Mouse (Mus musculus) heart, embryonic 12.5 days (tissue): ENCODE measurements around the gene Oaz1. TPM values are rescaled to one million over a fixed set of nuclear protein-coding genes. Genes with fewer than 3 reads are reported as not detected.

Experiments used
- ATAC-seq: fragments of 200-750 bp; cut with Nextera tagmentation; 2 replicates; pipeline ENCODE4 v1.8.0; 2017; ENCODE audit warnings: moderate TSS enrichment, moderate library complexity; ENCODE audit not compliant: insufficient number of reproducible peaks, low FRiP score
- H3K27ac ChIP-seq: fragments of 300-500 bp; sonication (generic); 2 replicates; pipeline ENCODE4 v1.5.1; 2016; ENCODE audit warnings: mild to moderate bottlenecking, moderate library complexity; ENCODE audit not compliant: poor library complexity, severe bottlenecking
- H3K27me3 ChIP-seq: fragments of 300-500 bp; sonication (generic); replicated peaks from 2 replicates; pipeline ENCODE4 v1.6.1; 2016; ENCODE audit warnings: mild to moderate bottlenecking, moderate library complexity
- H3K36me3 ChIP-seq: fragments of 300-500 bp; sonication (generic); 2 replicates; pipeline ENCODE4 v1.6.1; 2016; ENCODE audit warnings: mild to moderate bottlenecking, moderate library complexity
- H3K4me1 ChIP-seq: fragments of 300-500 bp; sonication (generic); replicated peaks from 2 replicates; pipeline ENCODE4 v1.6.1; 2016; ENCODE audit warnings: mild to moderate bottlenecking
- H3K4me2 ChIP-seq: fragments of 300-500 bp; sonication (generic); 2 replicates; pipeline ENCODE4 v1.6.1; 2016; ENCODE audit warnings: mild to moderate bottlenecking, moderate library complexity
- H3K4me3 ChIP-seq: fragments of 300-500 bp; sonication (generic); 2 replicates; pipeline ENCODE4 v1.5.1; 2016; ENCODE audit warnings: mild to moderate bottlenecking
- H3K9ac ChIP-seq: fragments of 300-500 bp; sonication (generic); 2 replicates; pipeline ENCODE4 v1.6.1; 2016; ENCODE audit warnings: mild to moderate bottlenecking, moderate library complexity
- H3K9me3 ChIP-seq: fragments of 300-500 bp; sonication (generic); replicated peaks from 2 replicates; pipeline ENCODE4 v1.6.1; 2016; ENCODE audit warnings: mild to moderate bottlenecking, moderate library complexity
- WGBS: fragments of 180-500 bp; shearing (Covaris S2); methylation state at CpG from one replicate; pipeline ENCODE4 v1.1.7; 2016; 5-methylcytosine and 5-hydroxymethylcytosine counted together
- polyA plus RNA-seq: library from polyadenylated mRNA; unstranded; fragments of >200 nt; fragmentation: Nextera tagmentation; extraction: Ambion mirVana; gene quantifications from 2 replicates; pipeline ENCODE4 v1.2.1, GENCODE M21; 2016

Oaz1 gene
- polyA plus RNA-seq, 1 experiment from 2014 or later = 1,577 TPM

DNA sequence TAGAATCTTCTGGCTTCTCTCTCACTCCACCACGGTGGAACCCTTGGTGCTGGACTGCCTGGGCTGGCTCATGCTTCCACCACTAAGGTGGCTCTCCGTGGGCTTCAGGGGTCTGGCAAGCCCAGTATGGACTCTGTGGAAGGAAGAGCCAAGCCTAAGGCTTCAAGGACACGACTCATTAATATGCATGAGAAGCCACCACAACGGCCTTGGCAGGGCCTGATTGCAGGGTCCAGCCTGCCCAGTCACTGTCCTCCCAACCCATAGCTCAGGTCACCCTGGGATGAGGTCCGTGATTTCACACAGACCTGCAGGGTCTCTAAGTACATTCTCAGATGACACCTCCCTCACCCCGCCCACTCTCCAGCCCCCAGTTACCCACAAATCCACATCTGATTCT is 13.4 kb downstream of the Oaz1 start:
- Histone ChIP-seq H3K36me3 (no peaks in the 10 kb centered on the region), H3K9ac (no peak overlapping the region), H3K27me3 (peaks cover 81% of the 10 kb centered on the region), H3K9me3 (peaks cover 6% of the 10 kb centered on the region; the same call in 1 of the 2 replicates), H3K4me3 (no peak overlapping the region), H3K4me1 (peaks cover 37% of the 10 kb centered on the region), H3K4me2 (no peak overlapping the region), H3K27ac (no peak overlapping the region)
- ATAC-seq = no peak
- 61% methylated on average over 6 of the region's 6 CpGs for WGBS

DNA sequence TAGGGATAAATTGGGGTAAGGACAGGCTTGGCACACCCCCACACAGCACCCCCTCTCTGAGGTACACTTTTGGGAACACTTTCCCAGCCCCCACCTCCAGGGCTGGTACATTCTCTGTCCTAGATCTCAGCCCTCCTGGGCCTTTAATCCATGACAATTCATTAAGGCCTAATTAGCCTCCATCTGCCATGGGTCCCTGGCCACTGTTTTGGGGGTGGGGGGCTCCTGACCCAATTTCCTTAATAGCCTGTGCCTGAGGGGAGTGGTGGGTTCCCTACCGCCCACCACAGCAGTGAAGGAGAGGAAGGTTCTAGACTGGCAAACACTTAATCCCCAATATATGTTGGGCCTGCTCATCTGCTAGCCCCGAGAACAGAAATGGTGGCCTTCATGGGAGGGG is 15.2 kb downstream of the Oaz1 start:
- Histone ChIP-seq H3K4me1 (peaks cover 30% of the 10 kb centered on the region), H3K4me3 (no peak overlapping the region), H3K27me3 (peaks cover 80% of the 10 kb centered on the region), H3K36me3 (no peaks in the 10 kb centered on the region), H3K9me3 (no peaks in the 10 kb centered on the region), H3K4me2 (no peak overlapping the region), H3K9ac (no peak overlapping the region), H3K27ac (no peak overlapping the region)
- no peak for ATAC-seq
- 79% methylated on average over 2 of the region's 2 CpGs for WGBS

DNA sequence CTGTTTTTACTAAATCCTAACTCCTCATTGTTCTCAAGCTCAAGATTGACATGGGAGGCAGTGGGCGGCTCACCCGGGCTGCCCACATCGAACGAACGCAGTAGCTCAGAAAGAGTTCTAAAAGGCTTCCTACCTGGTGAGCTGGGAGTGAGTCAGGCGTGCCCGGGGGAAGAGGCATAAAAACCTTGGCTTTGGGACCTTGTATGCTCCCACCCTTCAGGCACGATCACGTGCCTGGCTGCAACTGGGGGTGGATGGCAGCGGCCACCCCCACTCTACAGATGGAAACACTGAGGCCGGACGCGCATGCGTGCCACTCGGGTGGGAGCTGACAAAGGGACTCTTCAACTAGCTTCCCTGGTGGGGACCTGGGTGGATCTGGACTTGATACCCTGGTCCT is 15.9 kb downstream of the Oaz1 start:
- Histone ChIP-seq H3K4me1 (peaks cover 23% of the 10 kb centered on the region), H3K9ac (no peak overlapping the region), H3K4me2 (no peak overlapping the region), H3K4me3 (no peak overlapping the region), H3K36me3 (no peaks in the 10 kb centered on the region), H3K27ac (no peak overlapping the region), H3K9me3 (no peaks in the 10 kb centered on the region), H3K27me3 (peaks cover 73% of the 10 kb centered on the region)
- ATAC-seq = no peak
- WGBS = 78% methylated on average over 15 of the region's 15 CpGs

DNA sequence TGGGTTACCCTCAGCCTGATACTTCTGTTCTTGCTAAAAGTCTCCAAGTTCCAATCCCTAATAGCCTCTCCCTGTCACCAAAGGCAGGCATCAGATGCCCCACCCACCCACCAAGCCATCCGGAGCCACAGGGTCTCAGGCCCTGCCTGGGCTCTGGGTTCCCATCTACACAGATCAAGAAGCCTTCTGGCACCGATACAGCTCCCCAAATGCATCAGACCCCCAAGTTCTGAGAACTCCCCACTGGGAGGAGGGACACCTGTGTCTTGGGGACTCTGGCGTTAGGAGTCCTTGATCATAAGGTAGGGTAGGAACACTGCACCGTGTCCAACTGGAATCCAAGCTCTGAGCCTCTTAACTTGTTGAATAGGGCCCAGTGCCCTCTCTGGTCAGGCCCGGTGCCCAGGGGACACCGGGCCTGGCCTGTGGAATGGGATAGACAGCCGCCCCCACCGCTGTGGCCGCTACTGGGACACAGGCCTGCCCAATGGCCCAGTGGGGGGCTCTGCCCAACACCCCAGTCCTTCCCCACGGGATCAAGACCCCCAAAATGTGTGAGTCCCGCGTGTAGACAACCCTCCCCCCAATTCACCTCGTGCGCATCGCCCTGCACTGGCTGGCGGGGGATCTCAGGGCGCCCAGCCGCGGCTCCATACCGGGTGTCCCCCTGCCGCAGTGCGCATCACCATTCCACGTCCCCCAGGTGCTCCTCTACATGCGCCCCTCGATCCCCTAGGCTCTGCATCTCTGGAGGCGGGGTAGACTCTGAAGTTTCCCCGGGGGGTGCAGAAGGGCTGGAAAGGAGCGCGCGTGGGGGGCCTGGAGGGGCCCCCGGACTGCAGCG is 16.9 kb downstream of the Oaz1 start:
- H3K4me3 ChIP-seq = peak overlapping the region; percentile 50
- no peak overlapping the region for H3K27ac ChIP-seq
- no peaks in the 10 kb centered on the region for H3K9me3 ChIP-seq
- H3K4me1 ChIP-seq = peaks cover 15% of the 10 kb centered on the region
- no peak for ATAC-seq
- H3K9ac ChIP-seq = peak overlapping the region; percentile 70
- H3K4me2 ChIP-seq = peak overlapping the region; percentile 88
- H3K27me3 ChIP-seq = peaks cover 65% of the 10 kb centered on the region
- no peaks in the 10 kb centered on the region for H3K36me3 ChIP-seq
- WGBS = 11% methylated on average over 32 of the region's 32 CpGs

DNA sequence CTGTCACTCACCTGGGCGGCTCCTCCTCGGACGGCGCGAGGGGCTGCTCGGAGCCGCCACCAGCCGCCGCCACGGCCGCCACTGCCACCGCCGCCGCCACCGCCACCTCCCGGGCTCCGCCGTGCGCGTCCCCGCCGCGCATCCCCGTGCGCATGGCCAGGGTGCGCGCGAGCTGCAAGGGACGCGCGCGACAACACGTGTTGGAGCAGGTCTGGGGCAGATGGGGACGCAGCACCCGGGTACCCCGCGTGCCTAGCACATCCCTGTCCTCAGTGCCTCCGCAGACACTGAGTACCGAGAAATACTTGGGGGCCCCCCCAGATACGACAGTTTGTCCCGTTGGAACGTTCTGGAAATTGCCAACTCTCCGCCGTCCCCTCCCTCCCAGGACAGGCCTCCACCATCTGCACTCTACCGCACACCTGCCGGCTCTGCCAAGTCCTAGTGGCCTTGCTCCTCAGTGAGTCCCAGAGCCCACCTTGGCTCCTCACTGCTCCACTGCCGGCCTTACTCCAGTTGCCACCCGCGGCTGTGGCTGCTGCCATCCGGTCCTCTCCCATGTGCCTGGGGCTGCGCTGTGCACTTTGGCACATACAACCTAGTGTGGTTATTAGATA is 17.6 kb downstream of the Oaz1 start, which contains the start of gene Lingo3:
TSS of gene Lingo3 (minus strand) at position 109 of the 617 bp plus-strand sequence.
- no peak within 1 kb of the TSS for H3K27ac ChIP-seq
- no peaks in the 10 kb centered on the region for H3K36me3 ChIP-seq
- peak within 1 kb of the TSS; percentile 50 for H3K4me3 ChIP-seq
- 5% methylated on average over 43 of the region's 51 CpGs for WGBS
- peak within 1 kb of the TSS; percentile 70 for H3K9ac ChIP-seq
- H3K4me1 ChIP-seq = peaks cover 18% of the 10 kb centered on the region
- peak within 1 kb of the TSS; percentile 88 for H3K4me2 ChIP-seq
- no peak for ATAC-seq
- H3K27me3 ChIP-seq = peaks cover 64% of the 10 kb centered on the region
- no peaks in the 10 kb centered on the region for H3K9me3 ChIP-seq

DNA sequence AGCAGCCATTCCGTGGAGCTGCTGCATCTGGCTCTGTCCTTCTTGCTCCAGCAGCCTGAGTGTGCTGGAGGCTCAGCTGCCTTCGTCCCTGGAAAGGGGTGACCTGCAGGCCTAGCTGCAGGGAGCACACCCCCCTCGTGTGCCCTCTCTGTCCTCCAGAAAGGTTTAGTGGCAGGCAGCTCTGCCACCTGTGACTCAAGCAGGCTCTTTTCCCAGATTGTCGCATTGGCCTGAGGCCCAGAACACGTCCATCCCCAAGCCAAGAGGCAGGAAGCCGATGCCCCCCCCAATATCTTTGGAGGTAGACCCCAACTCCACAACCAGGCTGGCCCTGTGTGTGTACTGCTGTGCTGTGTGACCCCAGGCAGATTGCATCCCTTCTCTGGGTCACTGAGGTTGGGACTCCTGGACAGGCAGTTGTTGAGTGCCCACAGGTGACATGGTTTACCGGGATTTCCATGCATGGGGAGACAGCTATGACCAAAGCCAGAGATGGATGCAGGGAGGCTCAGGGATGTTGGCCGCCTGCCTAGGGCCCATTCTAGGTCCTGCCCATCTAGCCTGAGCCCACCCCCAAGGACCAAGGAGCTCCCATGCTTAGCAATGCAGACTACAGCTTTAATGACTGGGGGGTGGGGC is 18.7 kb downstream of the Oaz1 start:
- Histone ChIP-seq H3K27ac (no peak overlapping the region), H3K36me3 (0 out of 2 replicates have a peak, but pooled peaks cover under 1% of the 10 kb centered on the region), H3K9ac (no peak overlapping the region), H3K9me3 (no peaks in the 10 kb centered on the region), H3K4me2 (no peak overlapping the region), H3K4me1 (peaks cover 18% of the 10 kb centered on the region), H3K27me3 (peaks cover 59% of the 10 kb centered on the region), H3K4me3 (no peak overlapping the region)
- no peak for ATAC-seq
- 59% methylated on average over 8 of the region's 8 CpGs for WGBS

DNA sequence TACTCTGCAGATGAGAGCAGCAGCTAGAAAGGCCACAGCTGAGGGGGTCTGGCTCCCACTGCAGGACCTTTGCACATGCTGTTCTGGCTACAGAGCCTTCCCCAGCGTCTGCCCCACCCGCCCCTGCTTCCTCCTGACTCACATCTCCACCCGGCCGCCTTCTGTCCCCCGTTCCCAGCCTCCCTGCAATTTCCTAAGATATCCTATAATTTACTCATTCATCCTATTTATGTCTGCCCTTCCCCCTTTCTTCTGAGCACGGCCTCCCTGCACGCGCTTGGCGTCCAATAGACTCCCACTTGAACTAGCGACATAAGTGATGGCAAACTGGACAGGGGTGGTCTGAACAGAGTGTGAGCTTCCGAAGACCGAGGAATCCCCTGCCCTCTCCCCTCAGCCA is 19.3 kb downstream of the Oaz1 start:
- no peak overlapping the region for H3K4me2 ChIP-seq
- H3K4me3 ChIP-seq = no peak overlapping the region
- no peaks in the 10 kb centered on the region for H3K9me3 ChIP-seq
- peaks cover 18% of the 10 kb centered on the region for H3K4me1 ChIP-seq
- peaks cover 58% of the 10 kb centered on the region for H3K27me3 ChIP-seq
- ATAC-seq = no peak
- no peak overlapping the region for H3K9ac ChIP-seq
- H3K27ac ChIP-seq = no peak overlapping the region
- H3K36me3 ChIP-seq = 0 out of 2 replicates have a peak, but pooled peaks cover 5% of the 10 kb centered on the region
- 73% methylated on average over 12 of the region's 12 CpGs for WGBS

DNA sequence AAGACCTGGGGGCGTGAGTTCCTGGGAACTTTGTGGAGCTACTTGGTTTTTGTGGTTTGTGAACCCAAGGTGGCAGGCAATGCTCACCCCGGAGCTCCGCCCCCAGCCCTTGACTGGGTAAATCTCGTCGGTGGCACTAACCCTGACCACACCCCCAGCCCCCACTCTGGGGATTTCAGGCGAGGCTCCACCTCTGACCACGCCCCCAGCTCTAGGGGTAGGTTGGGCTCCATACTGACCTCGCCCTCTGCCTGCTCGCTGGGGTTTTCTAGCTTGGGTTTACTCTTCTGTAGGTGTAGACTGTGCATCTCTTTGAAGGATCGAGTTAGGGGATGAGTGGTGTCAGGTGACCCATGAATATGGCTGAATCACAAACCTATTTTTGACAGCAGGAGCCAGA is 22.1 kb downstream of the Oaz1 start:
- 9% methylated on average over 10 of the region's 10 CpGs for WGBS
- peak; percentile 56; the same call in 1 of the 2 replicates for ATAC-seq
- peaks cover 29% of the 10 kb centered on the region for H3K36me3 ChIP-seq
- no peak overlapping the region for H3K9ac ChIP-seq
- H3K4me3 ChIP-seq = no peak overlapping the region
- peaks cover 30% of the 10 kb centered on the region for H3K27me3 ChIP-seq
- no peak overlapping the region for H3K27ac ChIP-seq
- peaks cover 15% of the 10 kb centered on the region for H3K4me1 ChIP-seq
- H3K4me2 ChIP-seq = no peak overlapping the region
- H3K9me3 ChIP-seq = no peaks in the 10 kb centered on the region

DNA sequence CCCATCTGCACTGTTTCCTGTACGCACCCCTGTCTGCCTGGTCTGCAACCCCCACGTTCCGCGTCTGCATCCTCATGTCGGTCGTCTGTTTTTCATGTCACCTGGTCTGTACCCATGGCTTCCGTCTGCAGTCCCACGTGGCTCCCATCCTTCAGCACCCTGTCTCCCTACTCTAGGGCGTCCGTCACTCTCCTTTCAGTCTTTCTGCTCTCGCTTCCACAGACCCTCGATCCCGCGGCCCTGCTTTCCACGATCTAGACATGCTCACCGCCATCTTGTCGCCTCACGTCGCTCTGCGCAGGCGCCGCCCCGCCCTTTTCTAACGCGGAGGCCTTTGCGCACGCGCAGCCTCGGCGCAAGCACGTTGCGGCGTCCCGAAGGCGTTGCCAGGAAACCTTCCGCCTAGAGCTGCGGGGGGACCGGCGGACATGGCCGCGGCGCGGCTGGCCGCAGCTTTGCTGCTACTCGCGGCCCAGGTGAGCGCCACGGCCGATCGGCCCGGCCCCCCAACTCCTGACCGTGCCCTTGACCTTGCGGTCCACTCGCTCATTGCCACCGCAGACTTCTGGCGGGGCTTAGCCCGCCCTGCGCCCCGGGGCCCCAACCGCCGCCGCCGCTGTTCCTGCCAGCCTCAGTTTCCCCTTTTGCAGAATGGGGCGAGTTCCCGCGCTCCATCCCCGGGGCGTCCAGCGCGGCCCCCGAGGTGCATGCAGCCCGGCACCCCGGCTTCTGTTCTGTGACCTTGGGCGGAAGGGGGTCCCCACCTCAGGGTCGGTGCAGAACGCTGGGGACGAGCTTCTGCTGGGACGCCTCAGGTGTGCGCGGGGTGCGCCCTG is 28.7 kb downstream of the Oaz1 start, which contains the start of the genes Lsm7 and Sppl2b:
TSS of gene Lsm7 (minus strand) at position 297 of the 836 bp plus-strand sequence.
TSS of gene Sppl2b (plus strand) at position 363 of the 836 bp plus-strand sequence.
- ATAC-seq = peak; percentile 77

DNA sequence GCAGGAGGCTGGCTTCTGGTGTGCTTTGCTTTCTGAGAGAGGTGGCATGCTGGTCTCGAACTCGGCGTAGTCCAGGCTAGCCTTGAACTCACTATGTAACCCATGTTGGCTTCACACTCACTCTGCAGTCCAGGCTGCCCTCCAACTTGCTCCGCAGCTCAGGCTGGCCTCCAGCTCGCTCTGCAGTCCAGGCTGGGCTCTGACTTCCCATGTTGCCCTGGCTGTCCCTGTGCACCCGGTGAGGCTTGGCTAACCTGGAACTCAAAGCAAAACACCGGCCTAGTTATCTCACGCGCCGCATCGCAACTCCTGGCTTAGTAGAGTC is 29.3 kb downstream of the Oaz1 start:
- Histone ChIP-seq H3K27ac (peak overlapping the region; percentile 37; the same call in 1 of the 2 replicates), H3K4me1 (peaks cover 28% of the 10 kb centered on the region)
- 18% methylated on average over 11 of the region's 11 CpGs for WGBS

More for the DNA sequence above, 28.7 kb downstream of the Oaz1 start, which contains the start of the genes Lsm7 and Sppl2b:
- peaks cover 29% of the 10 kb centered on the region for H3K36me3 ChIP-seq
- H3K27me3 ChIP-seq = no peaks in the 10 kb centered on the region
- H3K9me3 ChIP-seq = no peaks in the 10 kb centered on the region
- H3K27ac ChIP-seq = peak within 1 kb of the TSS; percentile 37; the same call in 1 of the 2 replicates
- H3K4me2 ChIP-seq = peak within 1 kb of the TSS; percentile 100
- under 1% methylated on average over 80 of the region's 81 CpGs for WGBS
- H3K4me3 ChIP-seq = peak within 1 kb of the TSS; percentile 98
- H3K9ac ChIP-seq = peak within 1 kb of the TSS; percentile 96
- H3K4me1 ChIP-seq = peaks cover 28% of the 10 kb centered on the region

More for the DNA sequence above, 29.3 kb downstream of the Oaz1 start:
- Histone ChIP-seq H3K9ac (peak overlapping the region; percentile 96), H3K9me3 (no peaks in the 10 kb centered on the region), H3K4me2 (peak overlapping the region; percentile 100), H3K4me3 (peak overlapping the region; percentile 98), H3K27me3 (no peaks in the 10 kb centered on the region), H3K36me3 (peaks cover 24% of the 10 kb centered on the region)
- ATAC-seq = no peak
